ENCODE assay signal across 29 mouse cellular contexts in genomic region chr1:137220226-137220625, GRCm38 (mm10).
DNase-seq lines count a peak whose midpoint lies in the region; ATAC-seq lines count a peak whose summit lies in the region.
"Had no signal": no experiment of that assay in that cellular context is flagged by ENCODE, and none has a peak within 500 bp of the region (broad histone marks: within the 10 kb centered on the region; RNA-seq: fewer than 3 reads in every experiment).

No protein-coding gene starts in this region.

- H3K4me3 ChIP-seq in forebrain, embryonic 11.5 days (ENCODE audit: low read depth, low read length): no peak overlapping the region
- no peak overlapping the region for H3K4me3 ChIP-seq in forebrain, embryonic 16.5 days (replicated peaks; ENCODE audit: low read length)
- H3K4me3 ChIP-seq in midbrain, embryonic 11.5 days (ENCODE audit: low read depth, low read length): no peak overlapping the region
- H3K4me3 ChIP-seq in midbrain, embryonic 16.5 days (ENCODE audit: low read depth, low read length): no peak overlapping the region
- H3K4me3 ChIP-seq: embryonic facial prominence, embryonic 13.5 days; forebrain, embryonic 10.5 days; liver, embryonic 12.5 days; midbrain, embryonic 15.5 days had no signal

- no peaks in the 10 kb centered on the region for H3K36me3 ChIP-seq in forebrain, embryonic 11.5 days (ENCODE audit: control insufficient read depth, insufficient read depth, low read length)
- no peaks in the 10 kb centered on the region for H3K36me3 ChIP-seq in forebrain, embryonic 16.5 days (ENCODE audit: control insufficient read depth, insufficient read depth)
- no peaks in the 10 kb centered on the region for H3K36me3 ChIP-seq in midbrain, embryonic 11.5 days (ENCODE audit: control insufficient read depth, insufficient read depth, low read length)
- H3K36me3 ChIP-seq in midbrain, embryonic 16.5 days (ENCODE audit: control insufficient read depth, insufficient read depth, low read length): no peaks in the 10 kb centered on the region
- H3K36me3 ChIP-seq: embryonic facial prominence, embryonic 13.5 days; forebrain, embryonic 10.5 days; liver, embryonic 12.5 days; midbrain, embryonic 15.5 days had no signal

- H3K9ac ChIP-seq in forebrain, embryonic 11.5 days (ENCODE audit: low read length): no peak overlapping the region
- no peak overlapping the region for H3K9ac ChIP-seq in forebrain, embryonic 16.5 days (replicated peaks; ENCODE audit: low read depth, low read length)
- no peak overlapping the region for H3K9ac ChIP-seq in midbrain, embryonic 11.5 days (ENCODE audit: low read length)
- no peak overlapping the region for H3K9ac ChIP-seq in midbrain, embryonic 16.5 days (ENCODE audit: low read depth, low read length)
- H3K9ac ChIP-seq: embryonic facial prominence, embryonic 13.5 days; liver, embryonic 12.5 days; liver, postnatal 0 days; midbrain, embryonic 15.5 days had no signal

- WGBS in forebrain, embryonic 11.5 days: 41% methylated on average over 6 of the region's 6 CpGs
- 28% methylated on average over 6 of the region's 6 CpGs for WGBS in forebrain, embryonic 16.5 days
- 64% methylated on average over 6 of the region's 6 CpGs for WGBS in midbrain, embryonic 11.5 days
- WGBS in midbrain, embryonic 16.5 days: 38% methylated on average over 6 of the region's 6 CpGs

- no peak overlapping the region for H3K4me2 ChIP-seq in forebrain, embryonic 11.5 days (ENCODE audit: low read depth, low read length, severe bottlenecking)
- H3K4me2 ChIP-seq in forebrain, embryonic 16.5 days (ENCODE audit: low read length): no peak overlapping the region
- no peak overlapping the region for H3K4me2 ChIP-seq in midbrain, embryonic 11.5 days
- no peak overlapping the region for H3K4me2 ChIP-seq in midbrain, embryonic 16.5 days (ENCODE audit: low read length)

- no peaks in the 10 kb centered on the region for H3K9me3 ChIP-seq in forebrain, embryonic 11.5 days (ENCODE audit: control insufficient read depth, low read length)
- no peaks in the 10 kb centered on the region for H3K9me3 ChIP-seq in forebrain, embryonic 16.5 days (ENCODE audit: control insufficient read depth, low read length)
- H3K9me3 ChIP-seq in midbrain, embryonic 11.5 days (ENCODE audit: control insufficient read depth, low read length): no peaks in the 10 kb centered on the region; the same call in 1 of the 2 replicates
- H3K9me3 ChIP-seq in midbrain, embryonic 16.5 days (replicated peaks; ENCODE audit: control insufficient read depth, low read length, poor library complexity, severe bottlenecking): no peaks in the 10 kb centered on the region
- H3K9me3 ChIP-seq: embryonic facial prominence, embryonic 13.5 days; forebrain, embryonic 10.5 days; liver, embryonic 12.5 days; midbrain, embryonic 15.5 days had no signal

- peak; percentile 68; the same call in 1 of the 2 replicates for ATAC-seq in forebrain, embryonic 11.5 days (replicated peaks; ENCODE audit: low FRiP score)
- no peak for ATAC-seq in forebrain, embryonic 16.5 days
- peak; percentile 58; the same call in 1 of the 2 replicates for ATAC-seq in midbrain, embryonic 11.5 days (ENCODE audit: low FRiP score)
- ATAC-seq in midbrain, embryonic 16.5 days: no peak
- ATAC-seq: intestine, embryonic 16.5 days; liver, embryonic 12.5 days; liver, postnatal 0 days; Patski had no signal

- peaks cover 3% of the 10 kb centered on the region; the same call in 1 of the 2 replicates for H3K4me1 ChIP-seq in forebrain, embryonic 11.5 days (replicated peaks; ENCODE audit: control insufficient read depth, insufficient read depth, low read length)
- peaks cover 7% of the 10 kb centered on the region; the same call in 1 of the 2 replicates for H3K4me1 ChIP-seq in forebrain, embryonic 16.5 days (replicated peaks; ENCODE audit: control insufficient read depth, insufficient read depth, low read length)
- H3K4me1 ChIP-seq in midbrain, embryonic 11.5 days (ENCODE audit: control insufficient read depth, insufficient read depth, low read length): peaks cover 7% of the 10 kb centered on the region
- H3K4me1 ChIP-seq in midbrain, embryonic 16.5 days (ENCODE audit: control insufficient read depth, insufficient read depth, low read length): peaks cover 5% of the 10 kb centered on the region; the same call in 1 of the 2 replicates

- no peak for DNase-seq in forebrain, embryonic 11.5 days (ENCODE audit: low spot score)
- peak; percentile 83 for DNase-seq in midbrain, embryonic 11.5 days (ENCODE audit: low spot score, missing footprints)
- peak; percentile 40 for DNase-seq in embryo, embryonic 11 days
- peak; percentile 67 for DNase-seq in retina, postnatal 1 day
- no peak for DNase-seq in yolk sac, embryonic 10.5 days (ENCODE audit: low spot score)
- DNase-seq: adrenal gland, postnatal 10 days; cerebellum, adult 11-12 months; cerebellum, adult 9-11 months; gastrocnemius, postnatal 25 days; heart, postnatal 36 days; kidney, adult 8-10 months; kidney, postnatal 10 days; layer of hippocampus, postnatal 36 days; left cerebral cortex, postnatal 4 days; liver, postnatal 0 days; lung, postnatal 36 days; right cerebral cortex, adult 18-20 months; spleen, adult 18-20 months; thymus, adult 2 months; thymus, postnatal 36 days had no signal

- no peak overlapping the region for H3K27ac ChIP-seq in forebrain, embryonic 11.5 days (ENCODE audit: low read depth, low read length)
- H3K27ac ChIP-seq in forebrain, embryonic 16.5 days (ENCODE audit: low read length): no peak overlapping the region
- H3K27ac ChIP-seq in midbrain, embryonic 11.5 days (ENCODE audit: low read depth, low read length): no peak overlapping the region
- H3K27ac ChIP-seq in midbrain, embryonic 16.5 days (ENCODE audit: low read length): no peak overlapping the region
- H3K27ac ChIP-seq: embryonic facial prominence, embryonic 13.5 days; forebrain, embryonic 10.5 days; liver, embryonic 12.5 days; midbrain, embryonic 15.5 days; stomach, postnatal 0 days had no signal

- no peaks in the 10 kb centered on the region; the same call in 1 of the 2 replicates for H3K27me3 ChIP-seq in forebrain, embryonic 11.5 days (ENCODE audit: control insufficient read depth, insufficient read depth, low read length)
- H3K27me3 ChIP-seq in forebrain, embryonic 16.5 days (replicated peaks; ENCODE audit: control insufficient read depth, insufficient read depth, low read length): no peaks in the 10 kb centered on the region
- H3K27me3 ChIP-seq in midbrain, embryonic 11.5 days (ENCODE audit: control insufficient read depth, insufficient read depth, low read length): no peaks in the 10 kb centered on the region
- H3K27me3 ChIP-seq in midbrain, embryonic 16.5 days (ENCODE audit: control insufficient read depth, insufficient read depth, low read depth, low read length): no peaks in the 10 kb centered on the region
- H3K27me3 ChIP-seq: midbrain, embryonic 15.5 days; Patski had no signal

Comparison
In these comparisons a context has a peak if more than half of its experiments do, and no peak if none do; other contexts are left out.
1. ATAC-seq: peak in forebrain, embryonic 11.5 days (single experiment) and midbrain, embryonic 11.5 days (single experiment); none in forebrain, embryonic 16.5 days (single experiment) and midbrain, embryonic 16.5 days (single experiment).
2. DNase-seq: peak in midbrain, embryonic 11.5 days (single experiment), embryo, embryonic 11 days (single experiment) and retina, postnatal 1 day (single experiment); none in forebrain, embryonic 11.5 days (single experiment) and yolk sac, embryonic 10.5 days (single experiment).